Mouse (Mus musculus): ENCODE measurements around the gene Hpse2.

Hpse2 gene

DNA sequence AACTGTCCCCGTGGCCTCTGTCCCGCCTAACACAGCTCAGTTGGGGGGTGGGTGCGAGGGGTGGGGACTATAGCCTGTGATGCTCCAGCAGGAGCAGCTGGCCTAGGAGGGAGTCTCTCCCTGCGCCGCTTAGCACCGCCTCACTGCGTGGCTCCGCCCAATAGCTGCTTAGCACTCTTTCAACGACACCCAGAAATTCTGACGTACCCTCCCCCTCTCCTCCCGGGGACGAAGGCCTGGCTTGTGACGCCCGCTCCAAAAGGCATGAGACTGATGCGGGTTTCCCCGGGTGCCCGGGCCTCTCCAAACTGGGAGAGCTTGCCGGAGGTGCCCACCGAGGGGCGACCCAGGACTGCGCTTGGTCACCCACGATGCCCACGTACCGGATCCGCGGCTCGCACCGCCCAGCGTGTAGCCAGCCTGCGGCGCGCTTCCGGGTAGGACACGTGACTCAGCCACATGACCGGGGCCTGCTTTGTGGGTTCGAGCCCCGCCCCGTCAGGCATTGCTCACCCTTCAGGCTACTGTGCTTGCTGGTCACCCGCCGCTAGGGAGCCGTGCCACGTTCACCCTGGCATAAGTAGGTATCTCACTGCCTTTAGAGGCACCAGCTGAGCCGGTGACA lies 608.5 kb downstream of the Hpse2 start, which contains the start of gene Hps1:
TSS of gene Hps1 (minus strand) at position 448 of the 625 bp plus-strand sequence.
- peak; percentile 91 to 92 for DNase-seq (ENCODE audit: low spot score in 2 of 2)

DNA sequence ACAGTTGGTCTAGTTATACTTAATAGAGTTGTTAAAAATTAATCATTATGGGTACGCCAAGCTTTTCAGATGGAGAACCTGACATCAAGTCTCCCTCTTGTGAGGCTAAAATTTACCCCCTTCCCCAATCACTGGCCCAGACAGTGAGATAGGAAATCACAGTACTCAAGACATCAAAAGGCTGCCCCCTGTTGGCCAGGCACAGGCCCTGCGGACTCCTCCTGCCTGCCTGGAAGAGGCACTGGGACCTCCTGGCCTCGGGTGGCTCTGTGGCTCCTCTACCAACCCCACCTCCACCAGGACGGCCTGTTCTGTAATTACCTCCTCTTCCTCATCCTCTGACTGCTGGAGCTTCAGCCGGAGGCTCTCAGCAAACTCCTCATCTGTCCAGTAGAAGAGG lies 610.4 kb downstream of the Hpse2 start:
- no peak for DNase-seq (ENCODE audit: low spot score in 2 of 2)

DNA sequence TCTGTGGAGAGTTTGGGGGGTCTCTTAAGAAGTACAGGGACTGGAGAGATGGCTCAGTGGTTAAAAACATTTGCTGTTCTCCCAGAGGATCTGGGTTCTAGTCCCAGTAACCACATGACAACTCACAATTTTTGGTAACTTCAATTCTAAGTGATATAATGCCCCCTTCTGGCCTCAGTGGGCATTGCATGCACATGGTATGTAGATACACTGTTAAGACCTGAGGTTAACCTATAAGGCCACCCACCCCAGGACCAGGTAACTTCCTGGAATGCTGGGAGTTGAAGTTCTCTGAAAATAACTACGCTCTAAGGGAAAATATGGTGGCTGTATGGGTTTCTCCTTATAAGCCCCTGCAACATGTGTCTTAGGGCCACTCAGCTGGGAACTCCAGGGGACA lies 611.3 kb downstream of the Hpse2 start:
- DNase-seq (ENCODE audit: low spot score in 2 of 2) = no peak

DNA sequence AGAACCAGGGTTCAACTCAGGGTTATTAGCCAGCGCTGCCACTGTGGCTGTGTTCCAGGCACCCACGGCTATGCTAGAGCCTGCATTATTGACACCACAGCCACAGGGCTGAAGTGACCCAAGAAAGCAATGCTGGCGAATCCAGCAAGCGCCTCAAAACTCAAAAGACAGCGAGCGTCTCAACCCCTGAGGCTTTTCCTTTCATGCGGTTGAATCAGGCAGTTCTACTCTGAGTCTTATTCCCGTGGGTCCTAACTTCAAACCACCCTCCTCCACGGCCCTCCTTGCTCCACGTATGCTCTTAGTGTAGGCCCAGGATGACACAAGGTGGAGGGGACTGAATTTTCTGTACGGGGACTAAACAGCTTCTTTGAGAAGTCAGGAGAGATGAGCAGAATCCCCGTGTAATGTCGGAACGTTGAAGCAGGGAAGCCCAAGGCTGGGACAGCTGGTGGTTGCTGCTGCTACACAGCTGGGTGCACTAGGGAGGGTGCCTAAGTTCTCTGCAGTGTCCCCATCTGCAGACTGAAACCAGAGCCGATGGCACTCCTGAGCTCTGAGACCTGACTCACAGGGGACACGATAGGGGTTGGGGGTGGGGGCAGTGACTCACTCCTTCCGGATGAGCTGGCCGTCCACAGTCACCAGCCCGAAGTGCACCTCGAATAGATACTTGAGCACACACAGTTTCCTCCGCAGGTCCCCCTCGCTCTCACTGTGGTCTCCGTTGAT lies 617.8 kb downstream of the Hpse2 start:
- no peak for DNase-seq (ENCODE audit: low spot score in 2 of 2)

DNA sequence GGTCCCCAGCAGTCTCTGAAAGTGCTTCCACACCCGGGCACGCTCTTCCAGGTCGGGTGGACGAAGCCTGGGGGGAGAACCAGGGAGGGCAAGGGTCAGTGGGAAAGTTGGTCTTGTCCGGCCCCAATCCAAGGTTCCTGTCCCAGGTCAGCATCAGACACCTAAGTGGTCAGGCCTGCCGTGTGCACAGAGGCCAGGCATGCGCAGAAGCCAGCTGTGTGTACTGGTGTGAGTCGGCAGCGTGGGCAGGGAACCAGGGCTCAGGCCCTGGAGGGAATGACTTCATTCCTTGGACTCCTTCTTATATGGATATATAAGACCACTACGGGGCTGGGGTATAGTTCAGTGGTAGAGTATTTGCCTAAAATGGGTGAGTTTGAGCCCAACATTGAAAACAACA lies 618.5 kb downstream of the Hpse2 start:
- DNase-seq (ENCODE audit: low spot score in 2 of 2) = no peak

DNA sequence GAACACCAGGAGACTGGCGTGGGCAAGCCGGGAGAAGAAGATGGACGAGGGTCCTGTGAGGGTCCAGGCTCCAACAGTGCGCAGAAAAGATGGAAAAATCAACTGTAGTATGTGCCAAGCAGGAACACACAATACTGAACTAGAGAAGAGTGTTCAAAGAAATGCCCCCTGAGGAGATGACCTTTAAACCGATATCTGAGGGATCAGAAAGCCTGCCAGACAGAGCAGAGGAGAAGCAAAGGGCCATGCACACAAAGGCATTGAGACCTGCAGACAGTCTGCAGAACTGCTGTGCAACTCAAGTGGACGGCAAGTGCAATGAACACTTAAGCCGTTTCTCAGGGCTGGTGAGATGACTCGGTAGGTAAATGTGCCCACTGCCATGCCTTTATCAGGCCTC lies 620.8 kb downstream of the Hpse2 start:
- DNase-seq (ENCODE audit: low spot score in 2 of 2) = no peak

DNA sequence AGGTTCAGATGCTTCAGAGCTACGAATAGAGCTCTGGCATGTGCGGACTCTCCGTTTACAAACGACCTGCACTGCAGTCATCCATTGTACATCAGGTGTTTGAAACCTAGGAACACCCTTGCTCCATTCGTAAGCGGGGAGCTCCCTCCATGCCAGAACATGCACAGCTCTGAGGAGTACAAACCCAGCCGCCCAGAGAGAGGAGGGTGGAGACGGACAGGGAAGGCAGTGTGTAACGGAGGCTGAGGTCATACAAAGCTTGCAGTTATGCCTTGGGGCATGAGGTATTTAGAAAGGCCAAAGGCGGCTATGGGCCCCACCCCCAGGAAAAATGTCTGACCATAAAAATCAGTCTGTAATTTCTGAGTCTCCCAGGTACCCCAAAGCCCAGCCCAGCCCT lies 623.8 kb downstream of the Hpse2 start:
- no peak for DNase-seq (ENCODE audit: low spot score in 2 of 2)

DNA sequence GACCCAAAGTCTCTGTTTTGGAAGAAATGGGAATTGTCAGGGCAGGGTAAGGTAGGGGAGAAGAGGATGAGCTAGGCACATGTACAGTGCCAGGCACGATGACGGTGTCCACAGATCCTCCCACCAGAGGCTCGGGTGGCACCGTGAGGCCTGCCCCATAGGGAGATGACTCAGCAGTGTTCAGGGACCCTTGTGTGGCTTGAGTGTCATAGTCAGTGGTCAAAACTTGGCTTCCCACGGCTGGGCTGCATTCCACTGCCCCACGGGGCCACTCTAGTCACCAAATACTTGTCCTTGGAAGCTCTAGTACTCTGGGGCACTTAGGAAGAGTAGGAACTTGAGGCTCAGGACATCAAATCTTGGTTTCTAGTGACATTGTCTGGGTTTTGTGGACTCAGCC lies 631.5 kb downstream of the Hpse2 start:
- DNase-seq (ENCODE audit: low spot score in 2 of 2) = no peak

DNA sequence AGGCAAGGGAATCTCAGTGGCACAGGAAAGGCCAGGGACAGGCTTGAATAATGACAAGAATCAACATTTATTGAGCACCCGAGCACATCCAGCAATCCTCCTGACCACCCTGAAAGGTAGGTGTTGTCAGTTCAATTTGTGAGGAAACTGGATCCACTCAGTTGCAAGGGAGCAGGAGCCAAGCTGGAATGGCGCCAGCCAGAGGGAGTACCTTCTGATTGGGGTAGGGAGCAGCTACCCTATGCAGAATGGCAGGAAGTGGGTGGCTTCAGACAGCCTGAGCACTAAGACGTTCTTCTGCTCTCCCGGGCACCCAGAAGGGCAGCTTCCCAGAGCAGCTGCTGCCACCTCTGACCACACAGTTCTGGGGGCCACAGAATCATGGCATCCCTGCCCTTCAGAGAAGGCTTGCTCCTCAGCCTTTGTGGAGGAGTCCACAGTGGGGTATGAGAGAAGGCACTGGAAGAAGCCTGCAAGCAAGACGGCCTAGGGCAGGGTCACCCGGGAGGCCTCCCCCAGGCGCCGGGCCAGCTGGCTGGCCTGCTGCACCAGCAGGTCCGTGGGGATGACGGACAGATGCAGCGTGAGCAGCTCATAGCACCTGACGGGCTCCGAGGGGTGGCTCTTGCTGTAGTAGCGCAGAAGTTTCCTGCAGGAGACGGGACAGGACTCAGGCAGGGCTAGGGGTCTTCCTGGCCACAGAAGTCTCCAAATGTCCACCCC lies 632.8 kb downstream of the Hpse2 start:
- DNase-seq (ENCODE audit: low spot score in 2 of 2) = peak in 1 of 2 experiments; percentile 32

DNA sequence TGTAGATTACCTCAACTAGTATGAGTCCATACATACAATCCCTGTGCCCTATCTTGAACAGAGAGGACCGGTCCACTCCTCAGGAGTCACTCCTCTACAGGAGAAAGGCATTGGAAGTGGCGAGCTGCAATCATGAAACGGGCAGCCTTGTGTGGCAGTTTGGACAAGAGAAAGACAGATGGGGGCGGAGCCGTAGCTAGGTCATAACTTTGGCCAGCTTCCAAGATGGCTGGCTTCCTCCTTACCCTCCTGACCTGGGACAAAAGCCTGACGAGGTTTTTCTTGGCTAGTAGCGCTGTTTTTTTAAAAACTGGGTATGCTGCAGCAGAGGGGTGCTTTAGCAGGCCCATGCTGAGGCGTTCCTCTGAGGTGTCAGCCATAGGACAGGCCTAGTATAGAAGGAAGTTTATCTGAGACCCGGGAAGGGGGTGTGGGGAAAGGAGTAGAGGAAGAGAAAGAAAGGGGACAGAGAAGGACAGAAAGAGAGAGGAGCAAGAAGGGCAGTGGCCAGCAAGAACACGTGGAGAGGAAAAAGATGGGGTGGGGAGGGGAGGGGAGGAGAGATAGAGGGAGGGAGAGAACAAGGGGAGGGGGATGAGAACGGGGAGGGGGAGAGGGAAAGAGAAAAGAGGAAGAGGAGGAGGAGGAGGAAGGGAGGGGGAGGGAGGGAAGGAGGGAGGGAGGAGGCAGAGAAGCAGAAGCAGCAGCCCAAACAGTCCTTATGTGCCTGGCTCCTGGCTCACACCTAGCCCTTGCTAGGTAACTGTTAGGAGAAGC lies 634.8 kb downstream of the Hpse2 start:
- peak; percentile 85 to 88 for DNase-seq (ENCODE audit: low spot score in 2 of 2)

DNA sequence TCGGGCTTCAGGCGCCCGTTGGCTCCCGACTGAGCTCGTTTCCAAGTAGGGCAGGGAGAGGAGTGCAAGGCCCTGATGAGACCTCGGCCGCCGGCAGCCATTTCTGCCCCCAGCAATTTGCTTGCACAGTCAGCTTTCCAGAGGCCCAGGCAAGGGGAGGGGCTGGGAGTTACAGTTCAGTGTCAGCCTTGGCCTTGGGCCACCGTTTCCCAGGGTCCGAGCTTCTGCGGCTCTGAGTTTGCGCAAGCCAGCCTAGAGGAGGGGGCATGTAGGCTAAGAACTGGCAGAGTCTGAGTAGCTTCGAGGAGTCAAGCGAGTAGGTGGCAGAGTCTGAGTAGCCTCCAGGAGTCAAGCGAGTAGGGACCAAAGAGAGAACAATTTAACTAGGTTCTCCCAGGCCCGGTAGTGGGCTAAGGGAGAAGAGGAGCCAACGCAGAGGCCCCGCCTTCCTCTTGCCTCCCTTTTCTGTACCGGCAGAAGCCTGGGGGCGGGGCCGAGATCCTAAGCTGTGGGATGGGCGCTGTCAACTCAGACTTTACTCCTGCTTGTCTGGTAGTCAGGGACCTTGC lies 635.7 kb downstream of the Hpse2 start, which contains the start of gene Pyroxd2:
TSS of gene Pyroxd2 (minus strand) at position 413 of the 569 bp plus-strand sequence.
- peak; percentile 84 to 85 for DNase-seq (ENCODE audit: low spot score in 2 of 2)

DNA sequence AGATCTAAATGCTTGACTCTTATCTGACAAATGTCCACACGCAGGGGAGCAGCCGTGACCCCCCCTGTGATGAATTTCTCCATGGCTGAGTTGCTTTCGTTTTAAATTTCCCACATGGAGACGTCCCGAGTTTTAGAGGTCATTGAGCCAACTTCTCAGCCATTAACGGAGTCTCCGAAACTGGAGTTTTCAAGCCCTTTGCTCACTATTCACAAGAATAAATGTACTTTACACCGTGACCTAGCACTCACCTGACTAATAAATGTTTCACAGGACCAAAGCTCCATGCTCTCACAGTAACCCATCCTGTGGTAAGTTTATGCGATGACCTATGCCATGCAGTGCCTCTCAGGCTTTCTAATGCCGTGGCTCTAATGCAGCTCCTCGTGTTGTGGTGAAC lies 638.0 kb downstream of the Hpse2 start:
- DNase-seq (ENCODE audit: low spot score in 2 of 2) = no peak

DNA sequence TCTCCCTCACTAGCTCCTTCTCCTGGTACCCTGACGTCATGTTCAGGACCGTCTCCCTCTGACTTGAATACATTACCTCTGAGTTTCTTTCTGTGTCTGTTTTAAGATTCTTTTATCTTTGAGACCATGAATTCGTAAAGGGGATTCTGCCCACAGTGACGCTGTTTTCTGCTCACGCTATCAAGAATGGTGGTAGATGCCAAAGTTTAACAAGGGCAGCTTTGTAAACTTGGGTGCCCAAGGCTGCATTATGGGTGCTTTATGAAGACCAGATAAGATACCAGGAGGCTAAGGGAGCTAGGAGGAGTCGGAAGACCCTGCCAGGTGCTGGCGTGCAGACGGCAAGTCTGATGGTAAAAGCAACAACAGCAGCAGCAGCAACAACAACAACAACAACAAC lies 641.5 kb downstream of the Hpse2 start:
- no peak for DNase-seq (ENCODE audit: low spot score in 2 of 2)

DNA sequence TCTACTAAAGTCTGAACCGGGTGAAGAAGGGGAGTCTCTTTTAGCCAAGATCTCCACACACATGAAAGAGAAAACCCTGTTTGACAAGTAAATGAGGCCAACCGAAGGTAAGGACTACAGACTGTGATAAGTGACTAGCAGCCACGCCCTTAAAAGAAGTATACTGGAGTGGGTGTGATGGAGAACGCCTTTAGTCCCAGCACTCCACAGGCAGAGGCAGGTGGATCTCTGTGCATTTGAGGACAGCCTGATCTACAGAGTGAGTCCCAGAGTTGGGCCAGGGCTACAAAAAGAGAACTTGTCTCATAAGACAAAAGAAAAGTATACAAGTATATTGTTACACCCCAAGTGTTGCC lies 642.3 kb downstream of the Hpse2 start:
- no peak for DNase-seq (ENCODE audit: low spot score in 2 of 2)

DNA sequence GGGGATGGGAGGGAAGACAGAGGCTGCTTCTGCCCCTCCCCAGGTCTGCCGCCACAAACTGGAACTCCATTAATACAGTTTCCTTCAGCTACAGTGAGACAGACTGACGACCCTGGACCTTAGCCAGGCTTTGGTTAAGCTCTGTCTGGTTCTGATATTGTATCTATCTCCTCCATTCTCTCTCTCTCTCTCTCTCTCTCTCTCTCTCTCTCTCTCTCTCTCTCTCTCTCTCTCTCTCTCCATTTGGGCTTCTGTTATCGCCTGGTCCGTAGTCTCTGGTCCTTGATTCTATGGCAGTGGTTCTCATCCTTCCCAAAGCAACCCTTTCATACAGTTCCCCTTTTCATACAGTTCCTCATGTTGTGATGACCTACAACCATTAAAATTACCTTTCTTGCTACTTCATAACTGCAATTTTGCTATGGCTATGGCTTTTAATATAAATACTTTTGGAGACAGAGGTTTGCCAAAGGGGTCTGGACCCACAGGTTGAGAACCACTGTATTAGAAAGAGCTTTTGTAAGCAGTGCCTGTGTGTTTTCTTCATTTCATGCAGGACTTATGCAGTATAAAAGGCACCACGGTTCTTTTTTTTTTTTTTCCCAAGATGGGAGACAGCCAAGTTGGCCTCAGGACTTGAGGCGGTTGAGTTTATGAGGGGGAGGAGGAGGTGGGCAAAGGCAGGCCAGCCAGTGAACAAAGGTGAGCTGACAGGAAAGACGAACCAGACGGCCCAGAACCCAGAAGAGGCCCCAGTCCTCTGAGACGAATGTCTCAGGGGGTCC lies 642.9 kb downstream of the Hpse2 start:
- DNase-seq (ENCODE audit: low spot score in 2 of 2) = no peak

DNA sequence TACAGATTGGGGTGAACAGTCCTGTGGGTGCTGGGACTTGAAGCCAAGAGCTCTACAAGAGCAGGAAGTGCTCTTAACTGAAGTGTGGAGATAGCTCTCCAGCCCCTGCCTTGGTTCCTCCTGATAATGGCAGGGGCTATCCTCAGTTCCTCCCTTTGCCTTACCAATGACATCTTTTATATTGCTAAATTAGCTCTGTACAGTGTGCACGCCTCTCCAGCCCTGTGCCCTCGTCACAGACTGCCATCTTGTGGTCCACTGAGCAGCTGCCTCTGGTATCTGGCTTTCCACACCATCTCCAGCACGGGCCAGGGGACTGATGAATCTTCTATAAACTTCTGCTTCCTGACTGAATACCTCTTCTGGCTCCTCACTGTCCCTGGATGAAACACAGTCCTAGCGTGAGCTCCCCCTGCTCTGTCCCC lies 644.0 kb downstream of the Hpse2 start:
- DNase-seq (ENCODE audit: low spot score in 2 of 2) = peak in 1 of 2 experiments; percentile 44

DNA sequence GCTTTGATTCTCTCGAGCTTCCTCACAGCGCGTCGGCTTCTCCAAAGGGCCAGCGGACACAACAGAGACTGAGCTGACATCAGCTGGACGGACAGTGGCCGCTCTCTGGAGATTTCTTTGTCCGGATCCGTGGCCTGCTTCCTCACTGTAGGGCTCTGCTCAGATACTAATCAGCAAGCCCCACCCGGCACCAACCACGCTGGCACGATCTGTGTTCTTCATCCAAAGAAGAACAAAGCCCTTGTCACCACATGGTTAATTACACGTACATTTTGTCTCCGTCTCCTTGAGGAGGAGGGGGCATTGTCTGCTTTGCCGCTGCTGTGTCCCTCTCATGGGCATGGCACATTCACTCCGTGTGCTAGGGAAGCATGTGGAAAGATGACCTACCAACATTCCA lies 644.9 kb downstream of the Hpse2 start:
- no peak for DNase-seq (ENCODE audit: low spot score in 2 of 2)

DNA sequence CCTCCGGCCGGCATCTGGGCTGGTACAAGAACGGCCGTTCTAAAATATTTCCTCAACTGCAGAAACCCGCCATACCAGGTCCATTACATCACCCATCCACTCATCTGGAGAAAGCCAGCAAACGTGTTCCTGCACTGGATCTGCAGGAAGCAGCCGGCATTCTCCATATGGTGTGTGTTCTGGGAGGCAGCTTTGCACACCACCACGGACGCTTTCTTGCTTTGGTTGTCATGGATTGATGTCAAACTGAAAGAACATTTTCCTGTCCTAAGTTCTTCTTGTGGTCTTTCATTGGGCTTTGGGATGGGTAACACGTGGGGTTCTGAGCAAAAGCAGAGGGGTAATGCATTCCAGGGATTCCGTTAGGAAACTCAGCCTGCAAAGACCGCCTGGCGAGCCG lies 646.3 kb downstream of the Hpse2 start:
- DNase-seq (ENCODE audit: low spot score in 2 of 2) = no peak

DNA sequence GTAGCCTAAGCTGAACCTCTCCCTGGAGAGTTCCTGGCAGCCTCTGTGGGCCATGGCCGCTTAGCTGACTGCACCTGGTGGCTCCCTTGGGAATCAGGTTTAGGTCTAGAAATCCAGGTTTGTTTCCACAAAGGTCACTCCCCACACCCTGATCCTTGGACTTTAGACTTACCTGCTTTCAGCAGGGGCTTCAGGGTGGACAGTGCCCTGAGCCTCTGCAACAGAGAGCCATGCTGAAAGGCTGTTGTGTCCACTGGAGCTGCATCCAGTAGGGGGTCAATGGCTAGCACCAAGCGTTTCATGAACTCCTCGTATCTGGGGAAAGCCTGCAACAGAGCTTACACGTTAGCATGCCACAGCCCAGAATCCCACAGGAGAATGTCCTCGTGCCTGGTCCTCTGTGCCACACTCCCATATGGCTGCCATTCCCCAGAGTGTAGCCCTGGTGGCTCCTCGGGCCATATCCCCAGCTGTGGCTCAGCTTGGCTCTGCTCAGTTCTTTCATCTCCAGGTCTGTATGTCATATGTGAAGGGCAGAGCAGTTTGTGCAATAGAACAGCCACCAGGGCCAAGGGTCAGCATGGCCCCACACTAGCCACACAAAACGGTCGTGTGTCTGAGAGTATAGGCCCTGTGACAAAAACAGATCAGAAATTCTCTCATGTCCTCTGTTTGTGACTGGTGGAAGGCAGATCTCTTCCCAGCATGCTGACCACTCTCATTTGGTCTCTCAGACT lies 647.8 kb downstream of the Hpse2 start:
- DNase-seq (ENCODE audit: low spot score in 2 of 2) = no peak

DNA sequence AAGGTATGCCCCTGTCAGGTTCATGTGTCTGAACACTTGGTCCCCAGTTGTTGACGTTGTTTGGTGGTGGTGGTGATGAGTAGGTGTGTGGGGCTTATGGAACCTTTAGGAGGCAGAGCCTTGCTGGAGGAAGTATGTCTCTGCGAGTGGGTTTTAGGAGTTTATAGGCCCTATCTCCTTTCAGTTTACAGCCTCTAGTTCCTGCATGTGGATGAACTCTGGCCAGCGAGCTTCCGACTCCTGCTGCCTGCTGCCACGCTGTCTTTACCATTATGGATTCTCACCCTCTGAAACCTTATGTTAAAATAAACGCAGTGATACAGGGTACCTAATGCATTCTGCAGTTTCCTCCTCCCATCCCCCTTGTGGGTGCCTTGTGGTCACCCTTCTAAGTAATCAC lies 648.4 kb downstream of the Hpse2 start:
- DNase-seq (ENCODE audit: low spot score in 2 of 2) = no peak
